Mouse (Mus musculus): ENCODE measurements around the gene Mtmr2. TPM values are rescaled to one million over a fixed set of nuclear protein-coding genes. Genes with fewer than 3 reads are reported as not detected.

Gene Mtmr2
- polyA plus RNA-seq (2014; fragmentation: Illumina TruSeq; extraction: RNeasy Lipid Tissue Mini Kit (QIAGEN cat#74804); ENCODE audit: low read depth, low replicate concordance), result 125 TPM

GRCm38 (mm10) chr9:13748404-13748797, at the start of gene Mtmr2:
TSS of gene Mtmr2 (plus strand) at chr9:13748410.

GRCm38 (mm10) chr9:13826832-13827405, 78.7 kb downstream of the Mtmr2 start, which contains the start of gene Cep57:
TSS of gene Cep57 (minus strand) at chr9:13827107.

GRCm38 (mm10) chr9:13827406-13828086, 79.3 kb downstream of the Mtmr2 start, which contains the start of gene Fam76b:
TSS of gene Fam76b (plus strand) at chr9:13827716.

Other genes starting within 250 kb of the Mtmr2 start
- 56.6 TPM for gene Cep57, start 78.7 kb downstream of the Mtmr2 start, polyA plus RNA-seq (2014; fragmentation: Illumina TruSeq; extraction: RNeasy Lipid Tissue Mini Kit (QIAGEN cat#74804); ENCODE audit: low read depth, low replicate concordance)
- gene Fam76b, start 79.3 kb downstream of the Mtmr2 start, polyA plus RNA-seq (2014; fragmentation: Illumina TruSeq; extraction: RNeasy Lipid Tissue Mini Kit (QIAGEN cat#74804); ENCODE audit: low read depth, low replicate concordance), result 74.7 TPM